ENCODE assay signal across 16 mouse cellular contexts in the genomic region with DNA sequence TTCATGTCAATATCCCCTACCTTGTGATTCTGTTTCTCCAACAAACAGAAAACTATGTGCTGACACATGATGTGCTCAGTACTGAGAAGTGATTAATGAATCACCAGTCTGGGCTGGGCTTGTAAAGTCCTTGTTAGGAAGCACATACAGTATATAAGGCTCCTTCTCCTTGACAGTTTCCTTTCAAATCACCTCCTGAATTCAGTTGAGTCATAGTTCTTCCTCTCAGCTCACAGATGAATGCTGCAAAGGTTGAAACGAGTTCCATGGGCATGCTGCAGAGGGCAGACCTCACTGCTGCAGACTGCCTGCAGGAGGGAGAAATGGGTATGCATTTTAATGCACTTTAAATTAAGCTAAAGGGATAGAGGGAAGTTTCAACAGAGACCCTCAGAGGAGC. TPM values are rescaled to one million over a fixed set of nuclear protein-coding genes. Genes with fewer than 3 reads are reported as not detected.
DNase-seq lines count a peak whose midpoint lies in the region; ATAC-seq lines count a peak whose summit lies in the region.
"Had no signal": no experiment of that assay in that cellular context is flagged by ENCODE, and none has a peak within 500 bp of the region (broad histone marks: within the 10 kb centered on the region; RNA-seq: fewer than 3 reads in every experiment).

A gene (plus strand): TSS at position 180 of the 400 bp plus-strand sequence.

- no peak for ATAC-seq in kidney, embryonic 15.5 days (replicated peaks; ENCODE audit: low FRiP score)
- ATAC-seq in erythroid progenitor cell, adult 5-6 weeks (replicated peaks; ENCODE audit: low FRiP score, poor library complexity, severe bottlenecking), result no peak
- ATAC-seq: forebrain, embryonic 13.5 days had no signal

- DNase-seq in kidney, adult 18-20 months, result peak; percentile 42
- DNase-seq in 3T3-L1 (ENCODE audit: low read depth, low spot score), result peak; percentile 36
- DNase-seq in NIH3T3 (ENCODE audit: low read depth), result peak; percentile 18
- peak; percentile 24 to 54 for DNase-seq in kidney, postnatal 25 days
- DNase-seq in heart, postnatal 36 days, result no peak
- DNase-seq in testis, postnatal 14 days (ENCODE audit: low spot score), result no peak
- DNase-seq: adrenal gland, postnatal 10 days; cerebellum, postnatal 36 days had no signal

- H3K9me3 ChIP-seq in kidney, embryonic 15.5 days (replicated peaks), result no peaks in the 10 kb centered on the region
- H3K9me3 ChIP-seq: forebrain, embryonic 13.5 days; heart, embryonic 10.5 days; limb, embryonic 12.5 days had no signal

- WGBS in kidney, embryonic 15.5 days, result 6% methylated on average over 1 of the region's 1 CpGs

- H3K4me2 ChIP-seq in kidney, embryonic 15.5 days, result no peak within 1 kb of the TSS
- H3K4me2 ChIP-seq: forebrain, embryonic 13.5 days; limb, embryonic 12.5 days had no signal

- no peak within 1 kb of the TSS for H3K27ac ChIP-seq in kidney, embryonic 15.5 days
- H3K27ac ChIP-seq: forebrain, embryonic 13.5 days; heart, embryonic 10.5 days; limb, embryonic 12.5 days had no signal

- H3K4me1 ChIP-seq in kidney, embryonic 15.5 days, result no peaks in the 10 kb centered on the region
- H3K4me1 ChIP-seq: forebrain, embryonic 13.5 days; heart, embryonic 10.5 days; limb, embryonic 12.5 days had no signal

- intact Hi-C loops in heart, postnatal 36 days (cut with DNase I), result no loop called here

- H3K36me3 ChIP-seq in kidney, embryonic 15.5 days, result no peaks in the 10 kb centered on the region
- H3K36me3 ChIP-seq: heart, embryonic 10.5 days; limb, embryonic 12.5 days had no signal

- no peak within 1 kb of the TSS for H3K4me3 ChIP-seq in kidney, embryonic 15.5 days (replicated peaks)
- H3K4me3 ChIP-seq: forebrain, embryonic 13.5 days; heart, embryonic 10.5 days; limb, embryonic 12.5 days had no signal

- no peak within 1 kb of the TSS for H3K9ac ChIP-seq in kidney, embryonic 15.5 days
- H3K9ac ChIP-seq: forebrain, embryonic 13.5 days; limb, embryonic 12.5 days had no signal

- H3K27me3 ChIP-seq in kidney, embryonic 15.5 days, result no peaks in the 10 kb centered on the region
- H3K27me3 ChIP-seq: forebrain, embryonic 13.5 days; limb, embryonic 12.5 days had no signal

RNA-seq across cellular contexts. Expression of the gene that starts here (rescaled TPM):
- 0.37 TPM in 1 of 2 replicates, not detected in the other for polyA plus RNA-seq in kidney, embryonic 15.5 days (2015; fragmentation: Nextera tagmentation; extraction: Ambion mirVana)
- not detected in 2 replicates for total RNA-seq in erythroid progenitor cell, adult 5-6 weeks (2015; ENCODE audit: low replicate concordance)
- not detected in 2 replicates for total RNA-seq in erythroid progenitor cell, adult 5-6 weeks (2017; ENCODE audit: low replicate concordance)
- total RNA-seq in heart, postnatal 36 days (2021), result under 1 TPM in 1 of 2 experiments, not detected in 1; 0.31 TPM
- total RNA-seq: ES-E14; megakaryocyte, adult 5-6 weeks had no signal
- polyA plus RNA-seq: forebrain, embryonic 13.5 days; heart, embryonic 10.5 days; limb, embryonic 12.5 days; stomach, embryonic 14.5 days had no signal

Comparison
In these comparisons a context has a peak if more than half of its experiments do, and no peak if none do; other contexts are left out.
1. DNase-seq: peak in kidney, adult 18-20 months (single experiment), 3T3-L1 (single experiment), NIH3T3 (single experiment) and kidney, postnatal 25 days (2 of 2); none in heart, postnatal 36 days (0 of 2) and testis, postnatal 14 days (single experiment).